Mouse (Mus musculus) MEL (cell line): ENCODE measurements around the gene Plk1. TPM values are rescaled to one million over a fixed set of nuclear protein-coding genes. Genes with fewer than 3 reads are reported as not detected.

Experiments
- DNase-seq: peaks from one replicate; pipeline ENCODE4 v3.0.0; 2011; ENCODE audit warnings: low read depth, low spot score
- H3K27ac ChIP-seq: 2 replicates; pipeline ENCODE4 v1.5.1; 2012; ENCODE audit warnings: low read depth, mild to moderate bottlenecking, control low read depth, low read length, moderate library complexity; ENCODE audit not compliant: control insufficient read depth
- H3K27me3 ChIP-seq, 2 experiments: fragments of 150-350 bp in 1 of 2; sonication (generic) in 1 of 2; 2 replicates each; pipeline ENCODE4 v1.6.1; 2012; ENCODE audit warnings: low read length in 2 of 2, mild to moderate bottlenecking in 2 of 2, improper control_type of control experiment in 1 of 2, moderate library complexity in 1 of 2; ENCODE audit not compliant: insufficient read depth in 2 of 2, control insufficient read depth in 1 of 2
- H3K36me3 ChIP-seq, 2 experiments: 2 replicates each; pipeline ENCODE4 v1.6.1; 2012 to 2014; ENCODE audit warnings: low read length in 2 of 2, improper control_type of control experiment in 1 of 2, inconsistent platforms in 1 of 2, mild to moderate bottlenecking in 1 of 2; ENCODE audit not compliant: insufficient read depth in 2 of 2, control insufficient read depth in 1 of 2
- H3K4me1 ChIP-seq, 2 experiments: fragments of 150-350 bp in 1 of 2; sonication (generic) in 1 of 2; 2 replicates each; pipeline ENCODE4 v1.6.1; 2012; ENCODE audit warnings: low read length in 2 of 2, improper control_type of control experiment in 1 of 2, mild to moderate bottlenecking in 1 of 2; ENCODE audit not compliant: insufficient read depth in 2 of 2, control insufficient read depth in 1 of 2
- H3K4me3 ChIP-seq, 2 experiments: fragments of 150-350 bp in 1 of 2; sonication (generic) in 1 of 2; 2 replicates each; pipeline ENCODE4 v1.5.1; 2012; ENCODE audit warnings: low read depth in 2 of 2, low read length in 2 of 2, mild to moderate bottlenecking in 2 of 2, moderate library complexity in 2 of 2, control low read depth in 1 of 2, improper control_type of control experiment in 1 of 2; ENCODE audit not compliant: control insufficient read depth in 1 of 2, insufficient read depth in 1 of 2
- H3K79me2 ChIP-seq: 2 replicates; pipeline ENCODE4 v1.6.1; 2012; ENCODE audit warnings: mild to moderate bottlenecking, low read length, moderate library complexity; ENCODE audit not compliant: control insufficient read depth, poor library complexity, insufficient read depth
- H3K9ac ChIP-seq: 2 replicates; pipeline ENCODE4 v1.6.1; 2012; ENCODE audit warnings: low read depth, mild to moderate bottlenecking, control low read depth, low read length, moderate library complexity; ENCODE audit not compliant: control insufficient read depth, poor library complexity, severe bottlenecking
- H3K9me3 ChIP-seq: fragments of 150-350 bp; sonication (generic); replicated peaks from 2 replicates; pipeline ENCODE4 v1.6.1; 2012; ENCODE audit warnings: mild to moderate bottlenecking, low read length, improper control_type of control experiment, moderate library complexity; ENCODE audit not compliant: insufficient read depth
- BHLHE40 ChIP-seq: IDR thresholded peaks from 2 replicates; pipeline ENCODE4 v1.6.1; 2012; ENCODE audit warnings: low read depth, mild to moderate bottlenecking, inconsistent platforms, low read length, improper control_type of control experiment, borderline replicate concordance
- CHD1 ChIP-seq: IDR thresholded peaks from 2 replicates; pipeline ENCODE4 v1.6.1; 2012; ENCODE audit warnings: low read depth, mild to moderate bottlenecking, inconsistent platforms, low read length, improper control_type of control experiment
- CTCF ChIP-seq, 3 experiments: IDR thresholded peaks in 2 of 3; conservative IDR thresholded peaks in 1 of 3; 2 replicates each; pipeline ENCODE4 v1.5.1; 2011 to 2012; ENCODE audit warnings: low read length in 3 of 3, low read depth in 2 of 3, mild to moderate bottlenecking in 2 of 3, improper control_type of control experiment in 1 of 3, inconsistent platforms in 1 of 3, mixed read lengths in 1 of 3, moderate library complexity in 1 of 3; ENCODE audit not compliant: control insufficient read depth in 1 of 3, insufficient read depth in 1 of 3, poor library complexity in 1 of 3, severe bottlenecking in 1 of 3
- GATA1 ChIP-seq: IDR thresholded peaks from 2 replicates; pipeline ENCODE4 v1.6.1; 2011; ENCODE audit warnings: low read depth, low read length, improper control_type of control experiment
- HCFC1 ChIP-seq: IDR thresholded peaks from 2 replicates; pipeline ENCODE4 v1.6.1; 2012; ENCODE audit warnings: low read depth, mild to moderate bottlenecking, inconsistent platforms, low read length, improper control_type of control experiment, moderate library complexity
- JUND ChIP-seq: IDR thresholded peaks from 2 replicates; pipeline ENCODE4 v1.6.1; 2011; ENCODE audit warnings: low read depth, mild to moderate bottlenecking, improper control_type of control experiment, low read length
- KAT2A ChIP-seq: conservative IDR thresholded peaks from 2 replicates; pipeline ENCODE4 v1.6.1; 2012; ENCODE audit warnings: low read depth, low read length, improper control_type of control experiment, inconsistent platforms
- MAFK ChIP-seq: IDR thresholded peaks from 2 replicates; pipeline ENCODE4 v1.6.1; 2011; ENCODE audit warnings: low read depth, mild to moderate bottlenecking, low read length, improper control_type of control experiment, borderline replicate concordance
- MAX ChIP-seq: IDR thresholded peaks from 2 replicates; pipeline ENCODE4 v1.6.1; 2011; ENCODE audit warnings: low read length, improper control_type of control experiment
- MAZ ChIP-seq: IDR thresholded peaks from 2 replicates; pipeline ENCODE4 v1.6.1; 2012; ENCODE audit warnings: low read depth, mild to moderate bottlenecking, inconsistent platforms, low read length, improper control_type of control experiment
- MEF2A ChIP-seq: IDR thresholded peaks from 2 replicates; pipeline ENCODE4 v1.6.1; 2014; ENCODE audit warnings: low read depth, mild to moderate bottlenecking, inconsistent platforms, low read length, improper control_type of control experiment; ENCODE audit not compliant: poor library complexity, insufficient replicate concordance, severe bottlenecking; ENCODE audit errors: extremely low read depth
- MXI1 ChIP-seq: IDR thresholded peaks from 2 replicates; pipeline ENCODE4 v1.6.1; 2011; ENCODE audit warnings: mild to moderate bottlenecking, low read depth, low read length, improper control_type of control experiment
- MYC ChIP-seq: IDR thresholded peaks from 2 replicates; pipeline ENCODE4 v1.6.1; 2011; ENCODE audit warnings: low read depth, mild to moderate bottlenecking, low read length, improper control_type of control experiment, moderate library complexity
- NRF1 ChIP-seq: IDR thresholded peaks from 2 replicates; pipeline ENCODE4 v1.6.1; 2014; ENCODE audit warnings: low read depth, mild to moderate bottlenecking, inconsistent platforms, low read length, improper control_type of control experiment, moderate library complexity; ENCODE audit not compliant: poor library complexity, insufficient read depth, severe bottlenecking
- POLR2AphosphoS2 ChIP-seq: IDR thresholded peaks from 2 replicates; pipeline ENCODE4 v1.6.1; 2011; ENCODE audit warnings: low read length, improper control_type of control experiment
- POLR2AphosphoS5 ChIP-seq: IDR thresholded peaks from 2 replicates; pipeline ENCODE4 v1.6.1; 2012; ENCODE audit warnings: low read depth, borderline replicate concordance, mild to moderate bottlenecking, inconsistent platforms, low read length, moderate library complexity, mixed read lengths
- RAD21 ChIP-seq: IDR thresholded peaks from 2 replicates; pipeline ENCODE4 v1.6.1; 2011; ENCODE audit warnings: mild to moderate bottlenecking, low read depth, low read length, improper control_type of control experiment
- RCOR1 ChIP-seq: IDR thresholded peaks from 2 replicates; pipeline ENCODE4 v1.6.1; 2012; ENCODE audit warnings: low read depth, mild to moderate bottlenecking, inconsistent platforms, low read length, improper control_type of control experiment
- SIN3A ChIP-seq: IDR thresholded peaks from 2 replicates; pipeline ENCODE4 v1.6.1; 2012; ENCODE audit warnings: low read length, improper control_type of control experiment, inconsistent platforms
- SMC3 ChIP-seq: IDR thresholded peaks from 2 replicates; pipeline ENCODE4 v1.6.1; 2011; ENCODE audit warnings: low read depth, low read length, improper control_type of control experiment
- TCF12 ChIP-seq: IDR thresholded peaks from 2 replicates; pipeline ENCODE4 v1.6.1; 2014; ENCODE audit warnings: low read depth, mild to moderate bottlenecking, inconsistent platforms, low read length, improper control_type of control experiment, moderate library complexity
- UBTF ChIP-seq: IDR thresholded peaks from 2 replicates; pipeline ENCODE4 v1.6.1; 2012; ENCODE audit warnings: low read depth, mild to moderate bottlenecking, inconsistent platforms, low read length, improper control_type of control experiment, moderate library complexity, borderline replicate concordance; ENCODE audit not compliant: insufficient read depth
- USF1 ChIP-seq: IDR thresholded peaks from 2 replicates; pipeline ENCODE4 v1.6.1; 2014; ENCODE audit warnings: low read depth, mild to moderate bottlenecking, inconsistent platforms, low read length, improper control_type of control experiment, moderate library complexity
- USF2 ChIP-seq, 2 experiments: IDR thresholded peaks; 2 replicates each; pipeline ENCODE4 v1.6.1; 2011 to 2012; ENCODE audit warnings: improper control_type of control experiment in 2 of 2, low read length in 2 of 2, borderline replicate concordance in 1 of 2, inconsistent platforms in 1 of 2, low read depth in 1 of 2, mild to moderate bottlenecking in 1 of 2; ENCODE audit not compliant: insufficient read depth in 1 of 2
- ZC3H11A ChIP-seq: IDR thresholded peaks from 2 replicates; pipeline ENCODE4 v1.6.1; 2012; ENCODE audit warnings: low read depth, mild to moderate bottlenecking, inconsistent platforms, low read length, improper control_type of control experiment
- ZKSCAN1 ChIP-seq: IDR thresholded peaks from 2 replicates; pipeline ENCODE4 v1.6.1; 2012; ENCODE audit warnings: low read depth, mild to moderate bottlenecking, inconsistent platforms, low read length, improper control_type of control experiment, moderate library complexity
- ZMIZ1 ChIP-seq: IDR thresholded peaks from 2 replicates; pipeline ENCODE4 v1.6.1; 2012; ENCODE audit warnings: low read depth, mild to moderate bottlenecking, inconsistent platforms, low read length, improper control_type of control experiment, moderate library complexity
- ZNF384 ChIP-seq: IDR thresholded peaks from 2 replicates; pipeline ENCODE4 v1.6.1; 2012; ENCODE audit warnings: low read depth, mild to moderate bottlenecking, inconsistent platforms, low read length, improper control_type of control experiment
- polyA plus RNA-seq, 2 experiments: library from polyadenylated mRNA; stranded (reverse) in 1 of 2; unstranded in 1 of 2; fragments of >175 nt in 1 of 2; fragments of >200 nt in 1 of 2; gene quantifications; 2 replicates each; pipeline versions ENCODE4 v1.2.1 to v1.2.4; 2012; ENCODE audit warnings: low replicate concordance in 2 of 2, low read depth in 1 of 2; ENCODE audit not compliant: insufficient read length in 2 of 2, insufficient read depth in 1 of 2, missing spikeins in 1 of 2
- total RNA-seq: library from RNA; depleted of rRNA; stranded (reverse); fragments of 300-350 nt; gene quantifications from 2 replicates; pipeline ENCODE4 v1.2.3, GENCODE M21; 2012

The Plk1 gene
- total and polyA plus RNA-seq, 3 experiments = 46.7 to 244 (median 157) TPM

GRCm38 (mm10) chr7:122197306-122197705, 38.1 kb downstream of the Plk1 start:
- H3K4me1 ChIP-seq = peaks cover 0 to 4% of the 10 kb centered on the region in 2 experiments; a peak in 1 of 4 replicates
- peak; percentile 81 for DNase-seq
- peak; percentile 44 for TF ChIP-seq RAD21
- peak; percentile 45 for TF ChIP-seq SMC3
- TF ChIP-seq CTCF (IDR thresholded peaks at IDR 0.05 in 2 of 3, conservative IDR thresholded peaks at IDR 0.05 in 1 of 3; ENCODE audit: control insufficient read depth in 1 of 3, insufficient read depth in 1 of 3, low read depth in 2 of 3, low read length in 3 of 3, poor library complexity in 1 of 3, severe bottlenecking in 1 of 3) = peak; percentile 34 to 96 (median 79)
- 0 out of 2 replicates have a peak, but pooled peaks have one; percentile 27 for TF ChIP-seq RCOR1
- no peak for TF ChIP-seq MXI1
- TF ChIP-seq ZC3H11A = 0 out of 2 replicates have a peak, but pooled peaks have one; percentile 2
- no peak overlapping the region for H3K4me3 ChIP-seq
- H3K36me3 ChIP-seq = peaks cover 0 to 2% of the 10 kb centered on the region in 2 experiments; a peak in 1 of 4 replicates
- no peak overlapping the region for H3K27ac ChIP-seq
- peaks cover 2% of the 10 kb centered on the region in 2 experiments; a peak in 2 of 4 replicates for H3K27me3 ChIP-seq
- no peaks in the 10 kb centered on the region for H3K79me2 ChIP-seq
- H3K9me3 ChIP-seq = no peaks in the 10 kb centered on the region
- H3K9ac ChIP-seq = no peak overlapping the region

GRCm38 (mm10) chr7:122199296-122199695, 40.1 kb downstream of the Plk1 start:
- Histone ChIP-seq H3K27me3 (peaks cover 2% of the 10 kb centered on the region in 2 experiments; a peak in 3 of 4 replicates), H3K4me3 (peak overlapping the region in 1 of 2 experiments; percentile 36; a peak in 1 of 4 replicates), H3K27ac (no peak overlapping the region), H3K36me3 (peaks cover 0 to 2% of the 10 kb centered on the region in 2 experiments; a peak in 1 of 4 replicates), H3K9me3 (no peaks in the 10 kb centered on the region), H3K4me1 (peaks cover 0 to 4% of the 10 kb centered on the region in 2 experiments; a peak in 1 of 4 replicates), H3K9ac (no peak overlapping the region), H3K79me2 (no peaks in the 10 kb centered on the region)
- peak; percentile 68 for DNase-seq
- TF ChIP-seq BHLHE40 = 0 out of 2 replicates have a peak, but pooled peaks have one; percentile 4
- TF ChIP-seq MAX = no peak
- TF ChIP-seq ZC3H11A = peak; percentile 37; the same call in 1 of the 2 replicates
- TF ChIP-seq MYC = no peak
- TF ChIP-seq POLR2AphosphoS5 = no peak
- TF ChIP-seq SMC3 = peak; percentile 62
- TF ChIP-seq POLR2AphosphoS2 = no peak
- no peak for TF ChIP-seq CHD1
- TF ChIP-seq KAT2A = no peak
- no peak for TF ChIP-seq ZMIZ1
- peak; percentile 47; the same call in 1 of the 2 replicates for TF ChIP-seq SIN3A
- no peak for TF ChIP-seq MXI1
- peak; percentile 67 for TF ChIP-seq RAD21
- no peak for TF ChIP-seq MAFK
- no peak for TF ChIP-seq MEF2A
- no peak for TF ChIP-seq USF1
- TF ChIP-seq GATA1 = peak; percentile 57
- no peak for TF ChIP-seq TCF12
- TF ChIP-seq NRF1 = no peak
- no peak for TF ChIP-seq RCOR1
- peak; percentile 16 to 83 (median 74); a peak in 4 of 6 replicates for TF ChIP-seq CTCF (IDR thresholded peaks at IDR 0.05 in 2 of 3, conservative IDR thresholded peaks at IDR 0.05 in 1 of 3; ENCODE audit: control insufficient read depth in 1 of 3, insufficient read depth in 1 of 3, low read depth in 2 of 3, low read length in 3 of 3, poor library complexity in 1 of 3, severe bottlenecking in 1 of 3)
- TF ChIP-seq USF2 (IDR thresholded peaks at IDR 0.05; ENCODE audit: borderline replicate concordance in 1 of 2, insufficient read depth in 1 of 2, low read depth in 1 of 2, low read length in 2 of 2) = no peak
- TF ChIP-seq ZKSCAN1 = no peak
- no peak for TF ChIP-seq MAZ
- no peak for TF ChIP-seq JUND
- TF ChIP-seq UBTF = no peak
- TF ChIP-seq ZNF384 = peak; percentile 69
- TF ChIP-seq HCFC1 = peak; percentile 49; the same call in 1 of the 2 replicates
